Comparison of ENCODE assay signal across 22 mouse cellular contexts in the genomic region with DNA sequence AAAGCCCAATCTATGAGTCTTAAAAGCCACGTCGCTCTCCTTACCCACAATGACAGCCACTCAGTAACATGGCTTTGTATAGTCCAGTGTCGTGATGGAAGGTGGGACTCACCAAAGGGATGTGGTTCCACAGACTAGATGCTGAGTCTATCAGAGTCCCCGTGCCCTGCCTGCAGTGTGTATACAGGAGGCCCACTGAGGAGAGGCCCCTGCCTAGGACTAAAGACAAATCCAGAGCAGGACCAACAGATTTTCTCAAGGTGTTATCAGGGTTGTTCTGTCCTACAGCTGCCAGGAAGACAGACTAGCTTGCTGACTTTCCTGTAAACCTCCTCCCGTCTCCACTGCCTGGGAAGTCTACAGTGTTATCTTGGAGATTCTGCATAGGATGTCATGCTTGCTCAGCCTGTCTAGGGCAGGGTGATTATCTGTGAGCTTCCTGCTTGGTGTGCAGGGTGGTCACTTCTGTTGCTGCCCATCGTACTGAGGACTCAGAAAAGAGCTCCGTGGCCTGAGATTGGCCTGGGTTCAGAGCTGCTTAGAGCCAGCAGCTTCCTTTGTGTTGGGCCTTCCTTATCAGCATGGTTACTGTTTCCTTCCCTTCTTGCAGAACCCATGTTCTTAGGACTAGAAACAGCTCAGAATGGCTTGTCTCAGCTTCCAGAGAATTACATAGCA.
A peak's percentile ranks its signal among the peaks of the same experiment; 100 is the strongest.
DNase-seq lines count a peak whose midpoint lies in the region; ATAC-seq and TF ChIP-seq lines count a peak whose summit lies in the region.
"Had no signal": no experiment of that assay in that cellular context is flagged by ENCODE, and none has a peak within 500 bp of the region (broad histone marks: within the 10 kb centered on the region; RNA-seq: fewer than 3 reads in every experiment).

No protein-coding gene starts in this region.

- peak overlapping the region; percentile 12; the same call in 1 of the 2 replicates for H3K27ac ChIP-seq in heart, embryonic 11.5 days (ENCODE audit: low read depth, low read length)
- no peak overlapping the region for H3K27ac ChIP-seq in hindbrain, postnatal 0 days
- H3K27ac ChIP-seq in hindbrain, embryonic 11.5 days (ENCODE audit: low read depth, low read length), result no peak overlapping the region
- H3K27ac ChIP-seq in liver, embryonic 16.5 days (ENCODE audit: low read length), result no peak overlapping the region
- H3K27ac ChIP-seq: embryonic facial prominence, embryonic 15.5 days; forebrain, embryonic 10.5 days; hindbrain, embryonic 12.5 days; kidney, postnatal 0 days; layer of hippocampus, adult 2 months; lung, embryonic 15.5 days; midbrain, embryonic 10.5 days; stomach, embryonic 15.5 days had no signal

- 47% methylated on average over 7 of the region's 7 CpGs for WGBS in heart, embryonic 11.5 days (ENCODE audit: insufficient replicate concordance)
- 87% methylated on average over 7 of the region's 7 CpGs for WGBS in hindbrain, postnatal 0 days
- WGBS in hindbrain, embryonic 11.5 days, result 89% methylated on average over 7 of the region's 7 CpGs
- 38% methylated on average over 7 of the region's 7 CpGs for WGBS in liver, embryonic 16.5 days (ENCODE audit: insufficient replicate concordance)

- no peak overlapping the region for H3K4me3 ChIP-seq in heart, embryonic 11.5 days (ENCODE audit: low read depth, low read length)
- H3K4me3 ChIP-seq in hindbrain, postnatal 0 days (ENCODE audit: low read length), result no peak overlapping the region
- no peak overlapping the region for H3K4me3 ChIP-seq in hindbrain, embryonic 11.5 days (ENCODE audit: low read depth, low read length)
- H3K4me3 ChIP-seq in liver, embryonic 16.5 days (ENCODE audit: low read depth, low read length), result no peak overlapping the region
- H3K4me3 ChIP-seq: embryonic facial prominence, embryonic 15.5 days; forebrain, embryonic 10.5 days; hindbrain, embryonic 12.5 days; layer of hippocampus, adult 2 months; lung, embryonic 15.5 days; midbrain, embryonic 10.5 days; stomach, embryonic 15.5 days had no signal

- no peak for TF ChIP-seq CTCF in hindbrain, postnatal 0 days (IDR thresholded peaks at IDR 0.05; ENCODE audit: low read depth)

- no peaks in the 10 kb centered on the region; the same call in 1 of the 2 replicates for H3K27me3 ChIP-seq in heart, embryonic 11.5 days (ENCODE audit: control insufficient read depth, insufficient read depth, low read length)
- no peaks in the 10 kb centered on the region for H3K27me3 ChIP-seq in hindbrain, postnatal 0 days (ENCODE audit: insufficient read depth, low read length)
- no peaks in the 10 kb centered on the region for H3K27me3 ChIP-seq in hindbrain, embryonic 11.5 days (ENCODE audit: control insufficient read depth, insufficient read depth, low read length)
- H3K27me3 ChIP-seq in liver, embryonic 16.5 days (ENCODE audit: control insufficient read depth, insufficient read depth, low read depth, low read length), result no peaks in the 10 kb centered on the region
- H3K27me3 ChIP-seq: embryonic facial prominence, embryonic 15.5 days; hindbrain, embryonic 12.5 days; lung, embryonic 15.5 days; Patski; stomach, embryonic 15.5 days had no signal

- H3K4me2 ChIP-seq in heart, embryonic 11.5 days, result no peak overlapping the region
- no peak overlapping the region for H3K4me2 ChIP-seq in hindbrain, postnatal 0 days (ENCODE audit: low read depth, low read length)
- no peak overlapping the region for H3K4me2 ChIP-seq in hindbrain, embryonic 11.5 days (replicated peaks; ENCODE audit: low read depth, low read length)
- no peak overlapping the region for H3K4me2 ChIP-seq in liver, embryonic 16.5 days (ENCODE audit: low read depth, low read length)
- H3K4me2 ChIP-seq: embryonic facial prominence, embryonic 15.5 days; hindbrain, embryonic 12.5 days; lung, embryonic 15.5 days; stomach, embryonic 15.5 days had no signal

- H3K9ac ChIP-seq in heart, embryonic 11.5 days (ENCODE audit: low read depth, low read length), result no peak overlapping the region
- H3K9ac ChIP-seq in hindbrain, postnatal 0 days (replicated peaks; ENCODE audit: low read length), result no peak overlapping the region
- H3K9ac ChIP-seq in hindbrain, embryonic 11.5 days (ENCODE audit: low read depth, low read length), result no peak overlapping the region
- H3K9ac ChIP-seq in liver, embryonic 16.5 days (ENCODE audit: low read depth, low read length), result no peak overlapping the region
- H3K9ac ChIP-seq: embryonic facial prominence, embryonic 15.5 days; hindbrain, embryonic 12.5 days; lung, embryonic 15.5 days; stomach, embryonic 15.5 days had no signal

- peaks cover 29% of the 10 kb centered on the region for H3K4me1 ChIP-seq in heart, embryonic 11.5 days (ENCODE audit: control insufficient read depth, insufficient read depth, low read length)
- no peaks in the 10 kb centered on the region for H3K4me1 ChIP-seq in hindbrain, postnatal 0 days (ENCODE audit: insufficient read depth, low read length)
- H3K4me1 ChIP-seq in hindbrain, embryonic 11.5 days (replicated peaks; ENCODE audit: control insufficient read depth, insufficient read depth, low read length), result no peaks in the 10 kb centered on the region
- no peaks in the 10 kb centered on the region for H3K4me1 ChIP-seq in liver, embryonic 16.5 days (ENCODE audit: control insufficient read depth, low read depth, low read length)
- H3K4me1 ChIP-seq: hindbrain, embryonic 12.5 days had no signal

- H3K36me3 ChIP-seq in heart, embryonic 11.5 days (ENCODE audit: control insufficient read depth, insufficient read depth, low read length), result no peaks in the 10 kb centered on the region
- H3K36me3 ChIP-seq in hindbrain, postnatal 0 days (ENCODE audit: insufficient read depth, low read length), result peaks cover 17% of the 10 kb centered on the region
- no peaks in the 10 kb centered on the region for H3K36me3 ChIP-seq in hindbrain, embryonic 11.5 days (ENCODE audit: control insufficient read depth, insufficient read depth, low read length)
- no peaks in the 10 kb centered on the region for H3K36me3 ChIP-seq in liver, embryonic 16.5 days (ENCODE audit: control insufficient read depth, insufficient read depth)
- H3K36me3 ChIP-seq: embryonic facial prominence, embryonic 15.5 days; stomach, embryonic 15.5 days had no signal

- ATAC-seq in heart, embryonic 11.5 days (replicated peaks; ENCODE audit: insufficient number of reproducible peaks, low FRiP score, low TSS enrichment), result peak; percentile 53
- 0 out of 2 replicates have a peak, but pooled peaks have one; percentile 18 for ATAC-seq in hindbrain, postnatal 0 days
- ATAC-seq in hindbrain, embryonic 11.5 days (ENCODE audit: low FRiP score), result no peak
- ATAC-seq in common myeloid progenitor, adult 5-6 weeks (replicated peaks; ENCODE audit: low read depth, poor library complexity, severe bottlenecking), result peak; percentile 73
- peak; percentile 68 for ATAC-seq in liver, embryonic 16.5 days (ENCODE audit: low read depth)
- ATAC-seq: activated CD4-positive, CD25-positive, alpha-beta regulatory T cell, adult 4 months; intestine, embryonic 16.5 days; Patski had no signal

- intact Hi-C loops in heart, postnatal 14 days (cut with DNase I), result no loop called here

- no peak for DNase-seq in heart, postnatal 14 days
- DNase-seq in hindbrain, postnatal 0 days (ENCODE audit: low spot score), result no peak
- no peak for DNase-seq in hindbrain, embryonic 11.5 days (ENCODE audit: low spot score)
- no peak for DNase-seq in ovary, adult 18-20 months (ENCODE audit: low spot score)
- no peak for DNase-seq in gastrocnemius, adult 8-10 months (ENCODE audit: low spot score in 2 of 2)
- DNase-seq: adrenal gland, postnatal 25 days; cerebellum, adult 8-10 months; gastrocnemius, postnatal 14 days had no signal

- no peaks in the 10 kb centered on the region for H3K9me3 ChIP-seq in heart, embryonic 11.5 days (replicated peaks; ENCODE audit: control insufficient read depth, low read length)
- no peaks in the 10 kb centered on the region for H3K9me3 ChIP-seq in hindbrain, postnatal 0 days (ENCODE audit: low read length)
- no peaks in the 10 kb centered on the region for H3K9me3 ChIP-seq in hindbrain, embryonic 11.5 days (ENCODE audit: control insufficient read depth, low read length)
- no peaks in the 10 kb centered on the region for H3K9me3 ChIP-seq in liver, embryonic 16.5 days (replicated peaks; ENCODE audit: control insufficient read depth, low read length)
- H3K9me3 ChIP-seq: embryonic facial prominence, embryonic 15.5 days; forebrain, embryonic 10.5 days; hindbrain, embryonic 12.5 days; lung, embryonic 15.5 days; midbrain, embryonic 10.5 days; stomach, embryonic 15.5 days had no signal
